Mouse (Mus musculus): ENCODE results near the gene Rarg. TPM values are rescaled to one million over a fixed set of nuclear protein-coding genes. Genes with fewer than 3 reads are reported as not detected.

Gene Rarg
- polyA plus RNA-seq, 1 experiment from 2014 or later, result 10.1 TPM

DNA sequence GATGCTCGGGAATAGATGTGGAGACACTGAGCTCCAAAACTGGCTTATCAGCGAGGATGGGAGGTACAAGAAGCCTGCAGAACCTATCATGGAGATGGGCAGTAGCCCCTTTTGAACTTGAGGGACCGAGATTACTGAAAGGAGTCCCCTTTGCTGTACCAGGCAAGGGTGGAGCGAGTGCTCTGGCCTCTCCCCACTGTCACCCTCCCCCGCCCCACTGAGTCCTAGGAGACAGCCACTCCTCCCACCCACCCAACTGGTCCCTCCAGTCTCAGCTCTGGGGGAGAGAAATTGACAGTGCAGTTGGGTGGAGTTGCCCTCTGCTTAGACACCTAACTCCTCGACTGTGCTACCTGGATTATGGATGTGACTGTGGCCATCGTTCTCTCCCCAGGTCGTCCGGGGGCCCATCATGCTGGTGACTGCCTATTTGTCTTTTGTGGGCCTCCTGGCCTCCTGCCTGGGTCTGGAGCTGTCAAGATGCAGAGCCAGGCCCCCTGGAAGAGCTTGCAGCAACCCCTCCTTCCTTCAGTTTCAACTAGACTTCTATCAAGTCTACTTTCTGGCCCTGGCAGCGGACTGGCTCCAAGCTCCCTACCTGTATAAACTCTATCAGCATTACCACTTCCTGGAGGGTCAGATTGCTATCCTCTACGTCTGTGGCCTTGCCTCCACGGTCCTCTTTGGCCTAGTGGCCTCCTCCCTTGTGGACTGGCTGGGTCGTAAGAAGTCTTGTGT is 22.6 kb upstream of the Rarg start:
- Histone ChIP-seq H3K4me1 (ENCODE audit: control insufficient read depth, insufficient read depth, low read length) (peaks cover 11% of the 10 kb centered on the region), H3K9me3 (ENCODE audit: control insufficient read depth, low read length) (no peaks in the 10 kb centered on the region), H3K4me2 (peak overlapping the region; percentile 92), H3K27me3 (ENCODE audit: control insufficient read depth, insufficient read depth, low read length) (no peaks in the 10 kb centered on the region), H3K36me3 (ENCODE audit: control insufficient read depth, insufficient read depth, low read length) (peaks cover 10% of the 10 kb centered on the region), H3K4me3 (ENCODE audit: low read depth, low read length) (peak overlapping the region; percentile 91), H3K27ac (ENCODE audit: low read depth, low read length) (peak overlapping the region; percentile 75; the same call in 1 of the 2 replicates), H3K9ac (ENCODE audit: low read length) (peak overlapping the region; percentile 80)
- peak; percentile 38 for ATAC-seq (ENCODE audit: low FRiP score)
- WGBS, result 32% methylated on average over 13 of the region's 13 CpGs
- no peak for DNase-seq (ENCODE audit: low spot score, missing footprints)

DNA sequence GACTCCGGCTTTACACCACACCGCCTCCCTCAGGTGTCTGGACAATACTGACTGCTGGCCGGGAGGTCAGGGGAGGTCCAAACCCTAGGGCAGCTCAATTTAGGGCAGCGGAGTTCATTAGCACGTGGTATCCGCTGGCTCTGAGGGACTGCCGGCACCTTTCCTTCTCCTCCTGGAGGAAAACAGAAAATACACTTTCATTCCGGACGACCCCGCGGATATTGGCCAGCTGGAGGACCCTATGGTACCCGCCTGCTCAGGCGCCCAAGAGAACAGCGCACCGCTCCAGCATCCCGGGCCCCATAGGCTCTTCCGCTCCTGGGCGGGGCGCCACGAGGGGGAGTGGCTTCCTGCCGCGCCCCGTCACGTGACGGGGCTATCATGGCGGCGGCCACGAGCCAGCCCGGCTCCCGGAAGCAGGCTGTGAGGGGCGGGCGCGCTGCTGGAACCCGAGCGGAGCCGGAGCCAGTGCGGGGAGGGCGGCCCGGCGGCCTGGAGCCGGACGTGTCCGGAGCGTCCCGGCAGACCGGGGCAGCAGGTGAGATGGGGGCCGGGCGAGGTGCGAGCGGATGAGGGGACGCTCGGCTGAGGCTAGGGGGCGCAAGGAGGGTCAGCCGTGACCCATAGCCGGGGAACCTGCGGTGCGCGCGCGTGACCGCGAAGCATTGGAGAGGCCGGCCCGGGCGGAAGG is 21.9 kb upstream of the Rarg start, which contains the start of gene Mfsd5:
Gene Mfsd5, plus strand, starts transcription at position 363 of the 691 bp plus-strand sequence.
- peaks cover 10% of the 10 kb centered on the region for H3K36me3 ChIP-seq (ENCODE audit: control insufficient read depth, insufficient read depth, low read length)
- under 1% methylated on average over 61 of the region's 65 CpGs for WGBS
- H3K4me2 ChIP-seq, result peak within 1 kb of the TSS; percentile 92
- peak within 1 kb of the TSS; percentile 80 for H3K9ac ChIP-seq (ENCODE audit: low read length)
- peak; percentile 98 for ATAC-seq (ENCODE audit: low FRiP score)
- peaks cover 11% of the 10 kb centered on the region for H3K4me1 ChIP-seq (ENCODE audit: control insufficient read depth, insufficient read depth, low read length)
- no peaks in the 10 kb centered on the region for H3K9me3 ChIP-seq (ENCODE audit: control insufficient read depth, low read length)
- H3K4me3 ChIP-seq (ENCODE audit: low read depth, low read length), result peak within 1 kb of the TSS; percentile 91
- H3K27ac ChIP-seq (ENCODE audit: low read depth, low read length), result peak within 1 kb of the TSS; percentile 75
- DNase-seq (ENCODE audit: low spot score, missing footprints), result peak; percentile 99
- no peaks in the 10 kb centered on the region for H3K27me3 ChIP-seq (ENCODE audit: control insufficient read depth, insufficient read depth, low read length)

DNA sequence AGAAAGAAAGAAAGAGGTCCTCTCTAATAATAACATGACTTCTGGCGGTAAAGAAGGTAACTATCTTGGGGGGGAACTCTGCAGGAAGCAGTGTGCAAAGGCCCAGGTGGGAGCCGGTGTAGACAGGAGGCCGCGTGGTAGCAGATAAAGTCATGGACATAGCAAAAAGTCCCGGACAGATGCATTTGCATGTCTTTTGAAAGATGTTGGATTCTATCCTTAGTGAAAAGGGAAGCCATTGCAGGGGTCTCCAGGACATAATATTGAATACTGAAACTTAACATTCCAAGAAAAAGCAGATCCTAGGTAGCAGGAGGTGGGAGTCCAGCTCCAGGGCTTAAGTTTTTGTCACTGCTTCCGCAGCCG is 21.4 kb upstream of the Rarg start:
- 28% methylated on average over 7 of the region's 7 CpGs for WGBS

DNA sequence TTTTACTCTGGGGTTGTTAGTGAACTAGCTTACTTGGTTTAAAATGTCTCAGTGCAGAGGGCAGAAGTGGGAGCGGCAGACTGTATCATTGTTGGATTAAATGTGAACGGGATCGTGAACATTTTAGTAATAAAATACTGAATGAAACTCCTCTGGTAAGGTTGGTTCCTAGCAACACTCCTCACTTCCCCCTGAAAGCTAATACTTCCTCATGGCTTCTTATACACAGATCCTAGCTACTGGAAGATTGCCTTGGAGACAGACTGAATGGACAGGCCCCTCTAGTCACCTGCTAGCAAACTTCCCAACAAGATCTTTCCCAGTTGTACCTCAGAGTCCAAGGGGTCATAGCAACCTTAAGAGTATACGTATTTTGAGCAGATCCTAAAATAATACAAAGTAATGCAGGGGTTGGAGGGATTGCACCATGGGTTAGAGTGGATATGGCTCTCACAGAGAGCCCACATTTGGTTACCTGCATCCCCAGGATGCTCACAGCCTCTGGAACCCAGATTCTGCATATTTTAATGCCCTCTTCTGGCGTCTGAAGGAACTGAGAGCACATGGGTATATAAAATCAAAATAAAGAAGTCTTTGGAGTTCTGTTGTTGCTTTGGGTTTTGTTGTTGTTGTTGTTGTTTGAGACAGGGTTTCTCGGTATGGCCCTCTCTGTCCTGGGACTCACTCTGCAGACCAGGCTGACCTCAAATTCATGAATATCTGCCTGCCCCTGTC is 16.8 kb upstream of the Rarg start:
- Histone ChIP-seq H3K27ac (ENCODE audit: low read depth, low read length) (no peak overlapping the region), H3K9me3 (ENCODE audit: control insufficient read depth, low read length) (no peaks in the 10 kb centered on the region), H3K4me3 (ENCODE audit: low read depth, low read length) (no peak overlapping the region), H3K9ac (ENCODE audit: low read length) (no peak overlapping the region), H3K36me3 (ENCODE audit: control insufficient read depth, insufficient read depth, low read length) (no peaks in the 10 kb centered on the region), H3K4me2 (no peak overlapping the region), H3K4me1 (ENCODE audit: control insufficient read depth, insufficient read depth, low read length) (peaks cover 3% of the 10 kb centered on the region), H3K27me3 (ENCODE audit: control insufficient read depth, insufficient read depth, low read length) (peaks cover 3% of the 10 kb centered on the region; the same call in 1 of the 2 replicates)
- ATAC-seq (ENCODE audit: low FRiP score) (no peak), DNase-seq (ENCODE audit: low spot score, missing footprints) (no peak)
- WGBS, result 74% methylated on average over 6 of the region's 6 CpGs

More for the DNA sequence above, 21.4 kb upstream of the Rarg start:
- Histone ChIP-seq H3K27ac (ENCODE audit: low read depth, low read length) (peak overlapping the region; percentile 75), H3K4me3 (ENCODE audit: low read depth, low read length) (peak overlapping the region; percentile 91), H3K4me1 (ENCODE audit: control insufficient read depth, insufficient read depth, low read length) (peaks cover 11% of the 10 kb centered on the region), H3K9ac (ENCODE audit: low read length) (peak overlapping the region; percentile 80), H3K9me3 (ENCODE audit: control insufficient read depth, low read length) (no peaks in the 10 kb centered on the region), H3K36me3 (ENCODE audit: control insufficient read depth, insufficient read depth, low read length) (peaks cover 10% of the 10 kb centered on the region), H3K27me3 (ENCODE audit: control insufficient read depth, insufficient read depth, low read length) (no peaks in the 10 kb centered on the region), H3K4me2 (peak overlapping the region; percentile 92)
- DNase-seq (ENCODE audit: low spot score, missing footprints), result no peak
- no peak; the same call in 1 of the 2 replicates for ATAC-seq (ENCODE audit: low FRiP score)

DNA sequence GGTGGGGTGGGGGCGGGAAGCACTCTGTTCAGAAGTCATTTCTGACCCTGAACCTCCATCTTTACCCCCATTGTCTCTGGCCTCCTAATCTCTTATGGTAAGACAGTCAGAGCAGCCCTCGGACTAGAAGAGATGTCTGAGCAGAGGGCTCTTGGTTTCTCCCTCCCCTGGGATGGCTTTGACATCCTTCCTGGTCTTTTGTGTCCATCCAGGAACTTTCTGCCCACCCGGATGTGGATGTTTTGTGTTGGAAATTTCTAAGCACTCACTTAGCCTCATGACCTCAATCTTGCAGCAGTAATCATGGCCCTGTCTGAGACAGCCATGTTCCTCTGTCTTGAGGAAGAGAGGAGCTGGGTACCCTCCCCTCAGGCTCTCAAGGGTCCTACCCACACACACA is 14.1 kb upstream of the Rarg start:
- Histone ChIP-seq H3K4me1 (ENCODE audit: control insufficient read depth, insufficient read depth, low read length) (no peaks in the 10 kb centered on the region; the same call in 1 of the 2 replicates), H3K27ac (ENCODE audit: low read depth, low read length) (no peak overlapping the region)

DNA sequence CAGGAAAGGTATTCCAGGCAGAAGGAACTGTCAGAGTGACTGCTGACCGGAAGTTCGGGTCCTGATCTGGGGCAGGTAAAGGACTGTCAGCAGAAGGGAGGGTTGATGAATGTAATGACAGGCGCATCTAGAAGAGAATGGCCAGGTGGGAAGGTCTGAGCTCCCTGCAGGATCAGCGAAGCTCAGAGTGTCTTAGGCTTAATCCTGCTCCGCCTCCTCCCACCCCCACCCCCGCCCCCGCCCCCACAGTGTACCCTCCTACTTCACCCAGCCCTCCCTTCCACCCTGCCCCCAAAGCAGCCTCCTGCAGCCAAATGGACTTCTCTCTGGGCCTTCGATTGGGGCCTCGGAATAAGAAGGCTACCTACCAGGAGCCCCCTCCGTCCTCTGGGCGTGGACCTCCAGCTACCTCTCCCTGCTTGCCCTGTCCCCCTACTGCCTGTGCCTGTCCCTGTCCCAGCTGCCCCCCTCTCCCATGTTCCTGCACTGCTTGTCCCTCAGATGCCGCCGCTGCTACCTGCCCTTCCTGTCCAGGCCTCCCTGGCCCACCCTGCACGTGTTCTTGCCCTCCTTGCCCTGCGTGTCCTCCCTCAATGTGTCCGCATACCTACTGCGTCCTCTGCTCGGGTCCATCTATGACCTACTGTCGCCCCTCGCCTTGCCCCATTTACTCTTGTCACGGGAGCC is 13.1 kb upstream of the Rarg start, which contains the start of gene Gm9918:
Gene Gm9918, plus strand, starts transcription at position 290 of the 687 bp plus-strand sequence.
- WGBS, result 6% methylated on average over 19 of the region's 21 CpGs
- Histone ChIP-seq H3K4me3 (ENCODE audit: low read depth, low read length) (no peak within 1 kb of the TSS), H3K9me3 (ENCODE audit: control insufficient read depth, low read length) (no peaks in the 10 kb centered on the region), H3K4me1 (ENCODE audit: control insufficient read depth, insufficient read depth, low read length) (no peaks in the 10 kb centered on the region; the same call in 1 of the 2 replicates), H3K27me3 (ENCODE audit: control insufficient read depth, insufficient read depth, low read length) (peaks cover 3% of the 10 kb centered on the region; the same call in 1 of the 2 replicates), H3K9ac (ENCODE audit: low read length) (0 out of 2 replicates have a peak within 1 kb of the TSS, but pooled peaks have one; percentile 3), H3K36me3 (ENCODE audit: control insufficient read depth, insufficient read depth, low read length) (no peaks in the 10 kb centered on the region), H3K27ac (ENCODE audit: low read depth, low read length) (no peak within 1 kb of the TSS), H3K4me2 (peak within 1 kb of the TSS; percentile 37; the same call in 1 of the 2 replicates)
- ATAC-seq (ENCODE audit: low FRiP score), result 0 out of 2 replicates have a peak, but pooled peaks have one; percentile 44
- DNase-seq (ENCODE audit: low spot score, missing footprints), result no peak

More for the DNA sequence above, 14.1 kb upstream of the Rarg start:
- no peak overlapping the region for H3K9ac ChIP-seq (ENCODE audit: low read length)
- no peak overlapping the region for H3K4me3 ChIP-seq (ENCODE audit: low read depth, low read length)
- H3K27me3 ChIP-seq (ENCODE audit: control insufficient read depth, insufficient read depth, low read length), result peaks cover 3% of the 10 kb centered on the region; the same call in 1 of the 2 replicates
- DNase-seq (ENCODE audit: low spot score, missing footprints) (no peak), ATAC-seq (ENCODE audit: low FRiP score) (no peak)
- no peaks in the 10 kb centered on the region for H3K36me3 ChIP-seq (ENCODE audit: control insufficient read depth, insufficient read depth, low read length)
- 14% methylated on average over 3 of the region's 3 CpGs for WGBS
- H3K9me3 ChIP-seq (ENCODE audit: control insufficient read depth, low read length), result no peaks in the 10 kb centered on the region
- no peak overlapping the region for H3K4me2 ChIP-seq

DNA sequence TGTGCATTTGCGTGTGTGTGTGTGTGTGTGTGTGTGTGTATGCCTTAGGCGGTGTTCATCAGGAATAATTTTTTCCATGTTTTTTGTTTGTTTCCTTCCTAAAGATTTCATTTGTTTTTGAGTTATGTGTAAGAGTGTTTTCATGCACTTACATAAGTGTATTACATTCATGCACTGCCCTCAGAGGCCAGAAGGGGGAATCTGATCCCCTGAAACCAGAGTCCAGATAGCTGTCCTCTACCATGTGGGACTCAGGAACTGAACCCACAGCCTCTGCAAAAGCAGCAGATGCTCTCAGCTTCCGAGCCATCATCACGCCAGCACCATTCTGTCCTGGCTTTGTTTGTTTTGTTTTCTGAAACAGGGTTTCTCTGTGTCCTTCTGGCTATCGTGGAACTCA is 8.2 kb upstream of the Rarg start:
- H3K9ac ChIP-seq (ENCODE audit: low read length), result no peak overlapping the region
- DNase-seq (ENCODE audit: low spot score, missing footprints) (no peak), ATAC-seq (ENCODE audit: low FRiP score) (no peak)
- H3K27ac ChIP-seq (ENCODE audit: low read depth, low read length), result no peak overlapping the region
- peaks cover under 1% of the 10 kb centered on the region; the same call in 1 of the 2 replicates for H3K27me3 ChIP-seq (ENCODE audit: control insufficient read depth, insufficient read depth, low read length)
- no peak overlapping the region for H3K4me3 ChIP-seq (ENCODE audit: low read depth, low read length)
- 87% methylated on average over 5 of the region's 5 CpGs for WGBS
- H3K9me3 ChIP-seq (ENCODE audit: control insufficient read depth, low read length), result no peaks in the 10 kb centered on the region
- no peak overlapping the region for H3K4me2 ChIP-seq
- no peaks in the 10 kb centered on the region; the same call in 1 of the 2 replicates for H3K4me1 ChIP-seq (ENCODE audit: control insufficient read depth, insufficient read depth, low read length)
- no peaks in the 10 kb centered on the region for H3K36me3 ChIP-seq (ENCODE audit: control insufficient read depth, insufficient read depth, low read length)

DNA sequence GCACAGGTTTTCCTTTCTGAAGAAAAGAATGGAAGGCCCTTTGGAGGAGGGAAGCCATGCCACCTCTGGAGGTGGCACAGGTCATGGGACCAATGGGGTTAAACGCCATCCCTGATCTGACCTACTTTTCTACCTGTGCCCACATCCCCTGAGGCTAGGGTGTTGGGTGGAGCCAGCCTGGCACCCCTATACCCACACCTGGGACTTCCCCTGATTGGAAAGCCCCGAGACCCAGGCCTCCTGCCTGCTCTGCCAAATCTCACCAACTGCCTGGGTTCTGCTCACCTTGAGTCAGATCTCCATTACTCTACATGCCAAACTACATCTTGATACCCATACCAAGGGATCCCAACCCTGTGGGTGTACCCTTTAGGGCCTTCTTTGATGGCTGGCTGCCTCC is 5.7 kb upstream of the Rarg start:
- Histone ChIP-seq H3K9me3 (ENCODE audit: control insufficient read depth, low read length) (no peaks in the 10 kb centered on the region), H3K9ac (ENCODE audit: low read length) (no peak overlapping the region), H3K27ac (ENCODE audit: low read depth, low read length) (no peak overlapping the region), H3K4me1 (ENCODE audit: control insufficient read depth, insufficient read depth, low read length) (peaks cover 4% of the 10 kb centered on the region), H3K4me3 (ENCODE audit: low read depth, low read length) (no peak overlapping the region), H3K27me3 (ENCODE audit: control insufficient read depth, insufficient read depth, low read length) (peaks cover 10% of the 10 kb centered on the region), H3K36me3 (ENCODE audit: control insufficient read depth, insufficient read depth, low read length) (no peaks in the 10 kb centered on the region), H3K4me2 (no peak overlapping the region)
- no peak for DNase-seq (ENCODE audit: low spot score, missing footprints)
- 71% methylated on average over 2 of the region's 2 CpGs for WGBS
- ATAC-seq (ENCODE audit: low FRiP score), result no peak

All from midbrain, embryonic 11.5 days (tissue).